Mouse (Mus musculus): ENCODE measurements at regions not wholly inside any gene's neighbourhood (a gene's known extent, or its start where the extent isn't known, plus 50 kb on each side); places are given as distances from the start of the nearest gene placed in this dataset.

DNA sequence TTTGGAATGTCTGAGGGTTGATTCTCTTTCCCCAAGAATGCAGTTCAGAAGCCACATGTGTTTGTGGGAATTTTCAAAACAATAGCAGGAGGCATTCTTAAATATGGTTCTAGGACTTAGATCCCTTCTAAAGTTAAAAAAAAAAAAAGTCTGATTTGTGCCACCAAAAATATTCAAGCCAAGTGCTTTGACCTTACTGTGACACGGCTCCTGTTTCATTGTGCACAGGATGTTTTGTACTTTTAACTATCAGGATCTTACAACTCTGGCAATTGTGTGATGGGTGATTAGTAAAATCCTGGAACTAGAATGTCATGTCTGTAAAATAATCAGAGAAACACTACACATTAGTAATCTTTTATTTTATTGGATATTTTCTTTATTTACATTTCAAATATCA, 359.5 kb downstream of the 1700129C05Rik start:
- Histone ChIP-seq H3K4me2 (ENCODE audit: low read depth, low read length) (no peak overlapping the region), H3K9me3 (ENCODE audit: control insufficient read depth, low read length) (no peaks in the 10 kb centered on the region), H3K4me3 (ENCODE audit: low read depth, low read length) (no peak overlapping the region), H3K27me3 (ENCODE audit: control insufficient read depth, insufficient read depth, low read length) (no peaks in the 10 kb centered on the region), H3K36me3 (ENCODE audit: control insufficient read depth, insufficient read depth, low read length) (no peaks in the 10 kb centered on the region), H3K9ac (replicated peaks; ENCODE audit: low read depth, low read length) (no peak overlapping the region), H3K4me1 (ENCODE audit: control insufficient read depth, insufficient read depth, low read length) (no peaks in the 10 kb centered on the region), H3K27ac (ENCODE audit: low read depth, low read length) (no peak overlapping the region)
- no peak for ATAC-seq (ENCODE audit: low read depth)
- 70% methylated on average over 1 of the region's 1 CpGs for WGBS

DNA sequence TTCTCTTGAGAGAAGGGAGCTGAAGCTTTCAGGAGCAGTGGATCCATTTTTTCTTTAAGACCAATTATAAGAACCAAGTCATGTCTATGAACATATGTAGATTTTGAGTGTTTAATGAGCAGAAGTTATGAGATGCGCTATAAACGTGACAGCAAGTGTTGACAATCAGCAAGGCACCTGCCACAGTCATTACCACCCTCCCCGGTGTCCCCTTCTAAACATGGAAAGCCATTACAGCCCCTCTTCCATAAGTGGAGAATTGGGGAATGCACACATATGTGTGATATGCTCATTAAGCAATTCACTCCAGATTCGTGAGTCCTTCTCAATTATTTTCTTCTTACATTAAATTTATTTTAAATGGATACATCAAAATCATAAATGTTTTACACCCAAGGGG, 362.4 kb downstream of the 1700129C05Rik start:
- no peaks in the 10 kb centered on the region for H3K4me1 ChIP-seq (ENCODE audit: control insufficient read depth, insufficient read depth, low read length)
- H3K4me3 ChIP-seq (ENCODE audit: low read depth, low read length): no peak overlapping the region
- no peaks in the 10 kb centered on the region for H3K36me3 ChIP-seq (ENCODE audit: control insufficient read depth, insufficient read depth, low read length)
- H3K27ac ChIP-seq (ENCODE audit: low read depth, low read length): no peak overlapping the region
- H3K9me3 ChIP-seq (ENCODE audit: control insufficient read depth, low read length): no peaks in the 10 kb centered on the region
- no peak overlapping the region for H3K9ac ChIP-seq (replicated peaks; ENCODE audit: low read depth, low read length)
- no peak overlapping the region for H3K4me2 ChIP-seq (ENCODE audit: low read depth, low read length)
- WGBS: 67% methylated on average over 4 of the region's 4 CpGs
- H3K27me3 ChIP-seq (ENCODE audit: control insufficient read depth, insufficient read depth, low read length): no peaks in the 10 kb centered on the region
- peak; percentile 58 for ATAC-seq (ENCODE audit: low read depth)

DNA sequence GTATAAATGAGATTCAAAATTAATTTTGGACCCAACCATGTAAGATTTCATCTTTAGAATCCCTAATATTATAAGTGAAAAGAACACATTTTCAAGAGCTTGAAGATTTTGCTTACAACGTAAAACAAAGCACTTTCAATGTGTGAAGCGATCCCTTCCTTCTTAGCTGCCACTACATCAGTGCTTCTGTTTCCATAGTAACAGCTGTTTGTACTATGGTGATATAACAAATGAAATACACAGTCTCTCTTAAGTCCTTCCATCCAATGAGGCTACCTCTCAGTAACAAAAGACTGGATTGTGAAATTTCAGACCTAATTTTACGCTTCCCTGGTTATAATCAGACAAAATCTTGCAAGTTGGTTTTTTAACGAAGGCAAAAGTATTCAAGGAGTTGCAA, 364.0 kb downstream of the 1700129C05Rik start:
- Histone ChIP-seq H3K9ac (replicated peaks; ENCODE audit: low read depth, low read length) (no peak overlapping the region), H3K9me3 (ENCODE audit: control insufficient read depth, low read length) (no peaks in the 10 kb centered on the region), H3K36me3 (ENCODE audit: control insufficient read depth, insufficient read depth, low read length) (no peaks in the 10 kb centered on the region), H3K4me1 (ENCODE audit: control insufficient read depth, insufficient read depth, low read length) (no peaks in the 10 kb centered on the region), H3K27me3 (ENCODE audit: control insufficient read depth, insufficient read depth, low read length) (no peaks in the 10 kb centered on the region), H3K4me2 (ENCODE audit: low read depth, low read length) (no peak overlapping the region), H3K27ac (ENCODE audit: low read depth, low read length) (no peak overlapping the region), H3K4me3 (ENCODE audit: low read depth, low read length) (no peak overlapping the region)
- WGBS: 58% methylated on average over 4 of the region's 4 CpGs
- ATAC-seq (ENCODE audit: low read depth): no peak

DNA sequence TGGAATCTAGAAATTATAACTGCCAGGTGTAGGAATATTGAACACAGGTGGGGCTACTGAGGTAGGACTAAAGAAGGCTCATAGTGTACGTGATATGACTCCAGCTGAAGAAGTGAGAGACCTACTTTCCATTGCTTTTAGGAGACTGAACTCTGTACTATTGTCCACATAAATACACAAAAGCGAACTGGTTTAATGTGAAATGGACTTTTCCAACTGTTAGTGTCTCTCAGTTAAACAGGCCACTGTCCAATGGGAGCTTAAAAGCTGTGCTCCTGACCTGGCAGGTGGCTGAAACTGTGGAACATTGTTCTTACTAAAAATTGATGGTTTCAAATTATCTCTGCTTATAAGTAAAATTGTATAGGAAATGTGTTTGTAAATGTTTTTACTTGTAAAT, 381.4 kb downstream of the 1700129C05Rik start:
- no peak overlapping the region for H3K4me2 ChIP-seq (ENCODE audit: low read depth, low read length)
- H3K4me1 ChIP-seq (ENCODE audit: control insufficient read depth, insufficient read depth, low read length): no peaks in the 10 kb centered on the region
- H3K27ac ChIP-seq (ENCODE audit: low read depth, low read length): no peak overlapping the region
- no peaks in the 10 kb centered on the region for H3K9me3 ChIP-seq (ENCODE audit: control insufficient read depth, low read length)
- no peaks in the 10 kb centered on the region for H3K27me3 ChIP-seq (ENCODE audit: control insufficient read depth, insufficient read depth, low read length)
- H3K9ac ChIP-seq (replicated peaks; ENCODE audit: low read depth, low read length): no peak overlapping the region
- WGBS: 93% methylated on average over 2 of the region's 2 CpGs
- ATAC-seq (ENCODE audit: low read depth): no peak
- H3K4me3 ChIP-seq (ENCODE audit: low read depth, low read length): no peak overlapping the region
- H3K36me3 ChIP-seq (ENCODE audit: control insufficient read depth, insufficient read depth, low read length): no peaks in the 10 kb centered on the region

DNA sequence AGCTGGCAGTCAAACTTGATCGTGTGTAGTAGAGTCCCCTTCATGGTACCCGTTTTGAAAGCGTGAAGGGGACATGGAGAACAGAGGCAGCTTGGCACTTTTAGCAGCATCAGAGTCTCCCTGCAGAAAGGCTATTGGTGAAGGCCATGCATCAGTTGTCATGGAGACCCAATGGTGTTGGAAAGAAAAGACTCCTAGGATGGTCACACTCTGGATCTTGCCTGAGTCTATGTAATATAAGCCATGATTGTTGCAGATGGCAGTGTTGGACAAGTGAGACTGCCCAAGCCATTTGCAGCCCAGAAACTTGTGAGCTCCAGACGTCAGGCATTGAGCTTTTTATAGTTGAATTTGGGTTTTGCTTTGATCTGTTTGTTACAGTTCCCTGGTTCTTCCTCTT, 382.9 kb downstream of the 1700129C05Rik start:
- no peaks in the 10 kb centered on the region for H3K36me3 ChIP-seq (ENCODE audit: control insufficient read depth, insufficient read depth, low read length)
- no peak overlapping the region for H3K27ac ChIP-seq (ENCODE audit: low read depth, low read length)
- no peaks in the 10 kb centered on the region for H3K27me3 ChIP-seq (ENCODE audit: control insufficient read depth, insufficient read depth, low read length)
- no peak overlapping the region for H3K4me2 ChIP-seq (ENCODE audit: low read depth, low read length)
- no peaks in the 10 kb centered on the region for H3K9me3 ChIP-seq (ENCODE audit: control insufficient read depth, low read length)
- 83% methylated on average over 4 of the region's 4 CpGs for WGBS
- H3K9ac ChIP-seq (replicated peaks; ENCODE audit: low read depth, low read length): no peak overlapping the region
- H3K4me3 ChIP-seq (ENCODE audit: low read depth, low read length): no peak overlapping the region
- no peaks in the 10 kb centered on the region for H3K4me1 ChIP-seq (ENCODE audit: control insufficient read depth, insufficient read depth, low read length)
- no peak for ATAC-seq (ENCODE audit: low read depth)

DNA sequence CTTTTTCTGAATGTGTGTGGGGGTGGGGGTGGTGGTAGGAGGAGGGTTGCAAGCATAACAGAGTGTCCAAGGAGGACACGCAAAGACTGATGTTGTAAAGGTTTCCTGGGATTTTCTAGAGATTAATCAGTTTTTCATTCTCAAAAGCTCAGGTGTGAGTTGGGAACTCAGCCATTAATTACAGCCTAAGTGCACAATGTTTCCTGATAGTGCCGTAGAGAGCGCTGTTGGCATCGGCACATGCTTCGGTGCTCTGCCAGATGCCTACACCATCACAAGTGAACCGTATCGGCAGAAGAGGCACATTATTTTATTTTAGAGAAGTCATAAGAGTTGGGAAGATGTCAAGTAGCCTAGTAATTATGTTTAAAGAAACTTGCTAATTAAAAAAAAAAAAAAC, 388.9 kb downstream of the 1700129C05Rik start:
- no peaks in the 10 kb centered on the region for H3K27me3 ChIP-seq (ENCODE audit: control insufficient read depth, insufficient read depth, low read length)

DNA sequence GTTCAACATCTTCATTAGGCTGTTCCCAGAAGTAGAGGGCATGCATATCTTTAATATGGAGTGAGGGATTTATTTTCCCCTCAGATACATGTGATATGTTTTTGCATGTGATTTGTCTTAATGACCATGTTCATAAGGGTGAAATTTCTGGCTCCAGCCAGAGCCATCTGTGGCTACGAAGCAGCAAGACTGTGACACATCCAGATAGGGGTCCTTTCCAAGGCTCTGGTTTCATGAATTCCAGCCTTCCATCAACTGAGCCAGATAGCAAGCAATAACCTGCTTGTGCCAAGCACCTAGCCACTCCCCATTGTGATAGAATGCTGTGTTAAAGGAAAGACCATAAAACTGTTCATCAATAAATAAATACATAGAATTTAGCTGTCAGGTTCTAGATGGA, 389.6 kb downstream of the 1700129C05Rik start:
- no peak overlapping the region for H3K9ac ChIP-seq (replicated peaks; ENCODE audit: low read depth, low read length)
- H3K27ac ChIP-seq (ENCODE audit: low read depth, low read length): no peak overlapping the region
- no peaks in the 10 kb centered on the region for H3K27me3 ChIP-seq (ENCODE audit: control insufficient read depth, insufficient read depth, low read length)
- H3K9me3 ChIP-seq (ENCODE audit: control insufficient read depth, low read length): no peaks in the 10 kb centered on the region
- ATAC-seq (ENCODE audit: low read depth): no peak
- H3K4me1 ChIP-seq (ENCODE audit: control insufficient read depth, insufficient read depth, low read length): no peaks in the 10 kb centered on the region
- no peaks in the 10 kb centered on the region for H3K36me3 ChIP-seq (ENCODE audit: control insufficient read depth, insufficient read depth, low read length)
- no peak overlapping the region for H3K4me3 ChIP-seq (ENCODE audit: low read depth, low read length)
- 84% methylated on average over 1 of the region's 1 CpGs for WGBS
- no peak overlapping the region for H3K4me2 ChIP-seq (ENCODE audit: low read depth, low read length)

More for the DNA sequence above, 388.9 kb downstream of the 1700129C05Rik start:
- no peak for ATAC-seq (ENCODE audit: low read depth)
- no peaks in the 10 kb centered on the region for H3K36me3 ChIP-seq (ENCODE audit: control insufficient read depth, insufficient read depth, low read length)
- H3K27ac ChIP-seq (ENCODE audit: low read depth, low read length): no peak overlapping the region
- H3K4me3 ChIP-seq (ENCODE audit: low read depth, low read length): no peak overlapping the region
- no peak overlapping the region for H3K9ac ChIP-seq (replicated peaks; ENCODE audit: low read depth, low read length)
- no peak overlapping the region for H3K4me2 ChIP-seq (ENCODE audit: low read depth, low read length)
- 70% methylated on average over 7 of the region's 7 CpGs for WGBS
- no peaks in the 10 kb centered on the region for H3K4me1 ChIP-seq (ENCODE audit: control insufficient read depth, insufficient read depth, low read length)
- no peaks in the 10 kb centered on the region for H3K9me3 ChIP-seq (ENCODE audit: control insufficient read depth, low read length)

DNA sequence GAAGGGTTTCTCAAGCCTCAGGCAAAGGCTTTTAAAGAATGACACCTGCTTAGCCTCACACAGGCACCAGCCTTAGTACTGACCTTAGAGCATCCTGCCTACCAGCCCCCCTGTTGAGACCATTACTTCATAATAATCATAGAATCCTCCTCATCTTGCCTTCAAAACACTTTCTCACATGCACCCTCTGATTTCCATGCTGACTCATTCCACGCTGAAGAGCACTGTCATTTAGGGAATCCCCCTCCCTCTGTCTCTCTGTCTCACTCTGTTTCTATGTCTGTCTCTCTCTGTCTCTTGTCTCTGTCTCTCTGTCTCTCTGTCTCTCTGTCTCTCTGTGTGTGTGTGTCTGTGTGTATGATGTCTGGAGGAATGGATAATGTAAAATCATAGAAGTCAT, 416.3 kb downstream of the 1700129C05Rik start:
- H3K36me3 ChIP-seq (ENCODE audit: control insufficient read depth, insufficient read depth, low read length): no peaks in the 10 kb centered on the region
- WGBS: 68% methylated on average over 1 of the region's 1 CpGs
- no peaks in the 10 kb centered on the region for H3K27me3 ChIP-seq (ENCODE audit: control insufficient read depth, insufficient read depth, low read length)
- no peak overlapping the region for H3K4me2 ChIP-seq (ENCODE audit: low read depth, low read length)
- ATAC-seq (ENCODE audit: low read depth): no peak
- H3K9ac ChIP-seq (replicated peaks; ENCODE audit: low read depth, low read length): no peak overlapping the region
- no peaks in the 10 kb centered on the region for H3K4me1 ChIP-seq (ENCODE audit: control insufficient read depth, insufficient read depth, low read length)
- no peaks in the 10 kb centered on the region for H3K9me3 ChIP-seq (ENCODE audit: control insufficient read depth, low read length)
- H3K27ac ChIP-seq (ENCODE audit: low read depth, low read length): no peak overlapping the region
- no peak overlapping the region for H3K4me3 ChIP-seq (ENCODE audit: low read depth, low read length)

DNA sequence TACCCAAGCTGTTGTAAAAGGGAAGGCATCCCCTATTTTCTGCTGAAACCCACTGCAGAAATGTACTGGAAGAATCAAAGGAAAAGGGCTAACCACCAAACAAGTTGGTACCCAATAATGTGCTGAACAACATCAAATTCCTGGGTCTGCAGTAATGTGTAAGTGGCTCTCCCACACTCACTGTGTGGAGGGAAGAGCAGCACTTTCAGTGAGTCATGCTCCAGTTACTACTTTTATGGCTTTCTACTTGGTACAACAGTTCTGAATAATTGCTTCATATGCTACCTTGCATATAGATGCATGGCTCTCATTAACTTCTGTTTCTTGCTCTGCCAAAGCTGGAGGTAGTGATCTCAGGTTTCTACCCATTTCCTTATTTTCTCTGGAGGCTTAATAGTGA, 427.8 kb downstream of the 1700129C05Rik start:
- H3K4me2 ChIP-seq (ENCODE audit: low read depth, low read length): no peak overlapping the region
- no peak for ATAC-seq (ENCODE audit: low read depth)
- H3K27me3 ChIP-seq (ENCODE audit: control insufficient read depth, insufficient read depth, low read length): no peaks in the 10 kb centered on the region
- H3K27ac ChIP-seq (ENCODE audit: low read depth, low read length): no peak overlapping the region
- H3K9ac ChIP-seq (replicated peaks; ENCODE audit: low read depth, low read length): no peak overlapping the region
- no peaks in the 10 kb centered on the region for H3K36me3 ChIP-seq (ENCODE audit: control insufficient read depth, insufficient read depth, low read length)
- no peaks in the 10 kb centered on the region for H3K9me3 ChIP-seq (ENCODE audit: control insufficient read depth, low read length)
- no peaks in the 10 kb centered on the region for H3K4me1 ChIP-seq (ENCODE audit: control insufficient read depth, insufficient read depth, low read length)
- no peak overlapping the region for H3K4me3 ChIP-seq (ENCODE audit: low read depth, low read length)

DNA sequence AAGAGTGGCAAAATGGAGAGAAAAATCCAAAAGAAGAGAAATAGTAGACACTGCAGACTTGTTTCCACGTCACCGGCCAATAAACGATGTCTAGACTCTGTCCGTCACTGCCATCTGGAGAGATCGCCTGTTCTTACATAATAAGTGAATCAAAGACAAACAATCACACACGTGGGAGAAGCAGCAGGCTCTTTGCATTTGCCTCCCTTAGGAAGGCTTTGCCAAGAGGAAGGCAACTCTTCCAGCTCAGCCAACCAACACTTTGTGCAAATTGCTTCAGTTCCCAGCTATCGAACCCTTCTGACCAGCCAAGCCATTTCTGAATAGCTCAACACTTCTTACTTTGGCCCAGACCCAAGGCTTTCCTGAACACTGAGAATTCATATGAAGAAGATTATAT, 432.8 kb downstream of the 1700129C05Rik start:
- Histone ChIP-seq H3K4me1 (ENCODE audit: control insufficient read depth, insufficient read depth, low read length) (no peaks in the 10 kb centered on the region), H3K9ac (replicated peaks; ENCODE audit: low read depth, low read length) (no peak overlapping the region), H3K4me3 (ENCODE audit: low read depth, low read length) (no peak overlapping the region), H3K9me3 (ENCODE audit: control insufficient read depth, low read length) (no peaks in the 10 kb centered on the region), H3K36me3 (ENCODE audit: control insufficient read depth, insufficient read depth, low read length) (no peaks in the 10 kb centered on the region), H3K27me3 (ENCODE audit: control insufficient read depth, insufficient read depth, low read length) (no peaks in the 10 kb centered on the region), H3K27ac (ENCODE audit: low read depth, low read length) (no peak overlapping the region), H3K4me2 (ENCODE audit: low read depth, low read length) (no peak overlapping the region)
- 71% methylated on average over 7 of the region's 7 CpGs for WGBS
- no peak for ATAC-seq (ENCODE audit: low read depth)
